Mouse (Mus musculus) spleen, postnatal 10 days (tissue): Measurements from ENCODE around the gene Gm49378.

Experiments used
- DNase-seq, 2 experiments: peaks; one replicate each; pipeline ENCODE4 v3.0.0; 2021 to 2022; ENCODE audit warnings: low spot score in 2 of 2

Gm49378 gene

DNA sequence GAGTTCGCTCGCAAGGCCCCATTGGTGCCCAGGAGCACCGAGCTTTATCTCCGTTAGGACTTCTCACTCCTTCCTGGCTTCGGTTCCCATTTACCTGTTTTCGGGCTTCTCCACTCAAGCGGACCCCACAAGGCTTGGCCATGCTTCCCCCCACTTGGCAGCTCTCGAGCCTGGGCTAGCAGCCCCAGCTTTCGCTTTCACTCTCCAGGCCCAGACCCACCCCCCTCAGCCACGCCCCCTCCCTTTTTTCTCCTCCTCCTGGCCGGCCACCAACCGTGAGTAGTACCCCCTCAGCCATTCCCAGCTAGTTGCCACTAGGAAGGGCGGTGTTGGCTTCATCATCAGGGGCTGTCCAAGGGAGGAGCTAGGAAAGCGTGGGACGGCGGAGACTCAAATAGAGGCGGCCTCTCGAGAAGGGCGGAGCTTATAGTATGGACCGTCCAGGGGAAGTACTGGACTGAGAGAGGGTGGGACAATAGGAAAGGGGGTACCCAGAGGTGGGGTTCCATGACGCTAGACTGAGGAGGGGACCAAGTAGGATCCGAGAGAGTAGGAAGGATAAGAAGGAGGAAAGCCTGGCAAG is 46.9 kb downstream of the Gm49378 start, which contains the start of gene Psme2:
Psme2 (minus strand) TSS at position 366 of the 583 bp plus-strand sequence.
- peak in 1 of 2 experiments; percentile 84 for DNase-seq

DNA sequence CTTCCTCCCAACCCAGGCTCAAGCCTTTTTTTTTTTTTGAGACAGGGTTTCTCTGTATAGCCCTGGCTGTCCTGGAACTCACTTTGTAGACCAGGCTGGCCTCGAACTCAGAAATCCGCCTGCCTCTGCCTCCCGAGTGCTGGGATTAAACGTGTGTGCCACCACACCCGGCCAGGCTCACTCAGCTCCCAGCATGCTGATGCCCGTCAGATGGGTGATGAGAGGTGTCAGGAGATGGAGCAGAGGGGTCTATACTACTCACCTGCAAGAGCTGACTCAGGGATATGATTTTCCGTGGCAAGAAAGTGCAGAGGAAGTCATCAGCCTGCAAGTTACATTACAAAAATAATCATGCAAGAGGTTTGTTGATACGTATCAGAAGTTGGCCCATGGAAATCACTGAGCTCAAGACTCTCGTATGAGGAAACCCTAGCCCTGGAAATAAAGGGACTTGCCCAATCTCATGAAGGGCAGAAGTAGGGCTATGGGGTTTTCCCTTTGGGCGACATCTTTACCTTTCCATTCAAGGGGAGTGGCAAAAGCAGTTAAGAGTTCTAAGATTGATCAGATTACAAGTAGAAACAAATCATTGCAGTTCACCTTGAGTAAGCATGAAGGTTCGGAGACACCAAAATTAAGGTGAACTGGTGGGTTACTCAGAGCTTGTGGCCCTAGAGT is 47.8 kb downstream of the Gm49378 start:
- no peak for DNase-seq

DNA sequence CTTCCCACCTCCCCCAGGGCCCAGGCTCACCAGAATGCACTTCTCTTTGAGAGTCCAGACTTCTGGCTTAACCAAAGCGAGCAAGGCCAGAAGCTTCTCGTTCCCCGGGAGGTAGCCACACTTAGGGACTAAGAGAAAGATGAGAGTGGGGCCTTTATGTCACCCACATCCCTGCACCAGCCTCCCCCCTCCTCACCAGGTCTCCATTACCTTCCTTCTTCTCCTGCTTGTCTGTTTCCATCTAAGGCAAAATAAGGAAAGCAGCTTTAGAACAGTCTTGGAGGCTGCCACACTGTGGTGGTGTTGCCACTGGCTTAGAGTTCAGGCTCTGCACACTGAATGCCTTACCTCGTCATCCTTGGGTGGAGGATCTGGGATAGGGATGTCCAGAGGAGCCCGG is 48.4 kb downstream of the Gm49378 start:
- DNase-seq, result no peak

DNA sequence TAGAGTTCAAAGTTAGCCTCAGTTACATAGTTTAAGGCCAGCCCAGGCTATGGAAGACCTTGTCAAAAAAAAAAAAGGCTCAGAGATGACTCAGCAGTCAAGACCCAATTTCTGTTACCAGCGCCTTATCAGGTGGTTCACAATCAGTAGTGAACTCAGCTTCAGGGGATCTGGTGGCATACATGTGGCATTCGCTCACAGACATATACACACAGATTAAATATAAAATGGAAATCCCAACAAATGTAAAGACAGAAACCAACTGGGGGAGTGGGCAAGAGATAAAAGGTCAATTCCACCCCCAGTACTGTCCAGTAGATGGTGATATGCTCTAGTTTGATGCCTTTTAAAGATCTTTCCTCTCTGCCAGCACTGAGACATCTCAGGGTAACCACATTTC is 51.5 kb downstream of the Gm49378 start:
- no peak for DNase-seq

DNA sequence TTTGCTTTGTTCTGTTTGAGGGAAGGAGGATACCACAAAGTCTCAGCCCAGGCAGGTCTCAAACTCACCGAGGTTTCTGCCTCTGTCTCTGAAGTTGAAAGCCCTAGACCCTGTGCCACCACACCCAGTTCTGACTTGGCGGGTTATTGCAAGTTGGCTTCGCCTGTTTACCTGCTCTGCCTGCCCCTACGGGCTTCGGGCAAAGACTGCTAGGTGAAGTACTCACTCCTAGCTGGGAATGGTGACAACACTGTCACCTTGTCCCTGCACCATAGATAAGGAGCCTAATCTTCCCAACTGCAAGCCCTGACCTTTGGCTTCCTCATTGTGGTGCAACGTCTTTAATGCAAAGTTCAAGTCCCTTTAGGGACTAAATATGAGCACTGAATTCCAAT is 52.1 kb downstream of the Gm49378 start:
- DNase-seq, result peak; percentile 42 to 45

DNA sequence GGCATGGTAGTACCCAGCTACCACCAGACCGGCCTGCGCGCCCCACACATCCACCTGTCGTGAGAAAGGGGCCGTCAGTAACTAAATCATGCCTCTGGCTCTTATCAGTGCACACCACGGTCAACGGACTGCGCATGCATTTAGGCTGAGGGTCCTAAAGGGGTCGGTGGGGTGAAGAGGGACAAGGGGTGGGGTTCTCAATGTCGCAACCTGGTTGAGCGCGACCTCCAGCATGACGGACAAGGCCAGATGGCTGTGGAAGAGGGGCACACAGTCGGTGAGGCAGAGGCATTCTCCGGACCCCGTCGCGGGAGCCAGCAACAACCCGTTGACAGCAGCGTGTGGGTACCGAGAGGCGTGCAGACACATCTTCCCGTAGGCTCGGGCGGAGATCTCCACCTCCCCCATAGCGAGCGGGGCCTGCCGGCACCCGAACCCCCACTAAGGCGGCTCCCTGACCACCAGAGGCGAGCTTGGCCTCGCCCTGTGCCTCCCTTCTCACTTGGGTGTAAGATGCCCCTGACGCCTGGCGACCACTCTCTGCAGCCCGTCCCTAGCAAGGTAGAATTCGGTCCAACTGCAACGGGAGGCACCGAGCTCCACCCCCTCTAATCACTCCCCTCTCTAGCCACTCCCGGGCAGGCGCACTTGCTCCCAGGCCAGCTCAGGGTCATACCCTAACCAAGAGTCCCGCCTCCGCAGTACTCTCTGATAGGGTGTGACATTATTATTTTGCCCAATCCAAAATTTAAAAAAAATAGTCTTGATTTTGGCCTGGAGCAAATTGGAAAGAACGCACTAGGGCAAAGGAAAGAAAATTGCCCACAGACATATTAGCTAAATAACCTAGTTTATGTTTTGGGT is 52.8 kb downstream of the Gm49378 start, which contains the start of gene Emc9:
Emc9 (minus strand) TSS at position 601 of the 864 bp plus-strand sequence.
- DNase-seq, result peak; percentile 77 to 86

DNA sequence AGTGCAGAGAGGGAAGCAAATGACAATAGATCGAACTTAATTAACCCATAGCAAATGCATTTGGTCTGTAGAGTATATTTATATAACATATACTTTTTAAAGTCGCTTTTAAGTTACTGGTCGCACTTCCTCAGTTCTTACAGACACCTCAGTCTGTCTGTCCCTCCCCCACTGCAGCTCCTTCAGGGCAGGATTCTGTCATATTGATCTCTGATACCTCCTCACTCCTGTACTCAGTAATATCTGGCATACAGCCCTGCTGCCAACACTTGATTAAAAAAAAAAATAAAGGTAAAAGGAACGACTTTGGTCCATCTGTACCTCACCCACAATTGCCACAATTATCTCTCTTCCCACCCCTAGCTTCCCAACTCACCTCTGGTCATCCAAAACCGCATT is 53.4 kb downstream of the Gm49378 start:
- no peak for DNase-seq

DNA sequence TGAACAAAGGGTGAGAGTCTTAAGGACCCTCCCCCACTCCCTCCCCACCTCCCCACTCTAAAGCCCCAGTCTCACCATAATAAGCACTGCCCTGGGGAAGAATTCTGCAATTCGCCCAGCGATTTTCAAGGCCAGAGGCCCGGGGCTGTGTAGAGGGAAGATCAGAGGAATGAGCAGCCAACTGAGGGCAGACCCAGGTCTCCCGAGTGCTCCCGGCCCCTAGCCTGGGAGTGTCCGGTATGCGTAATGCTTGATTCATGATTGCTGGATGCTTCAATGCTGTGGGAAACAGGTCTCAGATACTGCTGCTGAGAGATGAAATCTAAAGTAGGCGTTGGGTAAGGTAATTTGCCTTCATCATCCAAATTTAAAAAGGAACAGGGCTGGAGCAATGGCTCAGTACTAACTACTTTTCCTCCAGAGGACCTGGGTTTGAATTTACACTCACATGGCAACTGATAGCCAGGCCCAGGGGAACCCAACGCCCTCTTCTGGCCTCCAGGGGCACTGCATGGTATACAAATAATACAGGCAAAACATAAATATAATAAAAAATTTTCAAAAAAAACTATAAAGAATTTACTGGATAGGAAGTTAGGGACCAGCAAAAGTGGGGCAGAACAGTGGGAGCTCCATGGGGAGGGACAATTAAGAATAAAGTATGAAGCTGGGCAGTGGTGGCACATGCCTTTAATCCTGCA is 55.6 kb downstream of the Gm49378 start:
- peak in 1 of 2 experiments; percentile 55 for DNase-seq

DNA sequence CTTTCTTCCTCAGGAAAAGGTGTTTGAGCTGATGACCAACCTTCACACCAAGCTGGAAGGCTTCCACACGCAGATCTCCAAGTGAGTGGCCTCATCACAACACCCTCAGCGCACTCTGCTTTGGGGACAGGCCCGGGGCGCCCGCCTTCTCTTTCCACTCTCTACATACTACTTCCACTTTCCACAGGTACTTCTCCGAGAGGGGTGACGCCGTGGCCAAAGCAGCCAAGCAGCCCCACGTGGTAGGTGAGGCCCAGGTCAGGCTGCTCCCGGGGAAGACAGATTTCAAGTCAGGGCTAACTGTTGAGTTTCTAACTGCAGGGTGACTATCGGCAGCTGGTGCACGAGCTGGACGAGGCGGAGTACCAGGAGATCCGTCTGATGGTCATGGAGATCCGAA is 57.0 kb downstream of the Gm49378 start:
- no peak for DNase-seq

DNA sequence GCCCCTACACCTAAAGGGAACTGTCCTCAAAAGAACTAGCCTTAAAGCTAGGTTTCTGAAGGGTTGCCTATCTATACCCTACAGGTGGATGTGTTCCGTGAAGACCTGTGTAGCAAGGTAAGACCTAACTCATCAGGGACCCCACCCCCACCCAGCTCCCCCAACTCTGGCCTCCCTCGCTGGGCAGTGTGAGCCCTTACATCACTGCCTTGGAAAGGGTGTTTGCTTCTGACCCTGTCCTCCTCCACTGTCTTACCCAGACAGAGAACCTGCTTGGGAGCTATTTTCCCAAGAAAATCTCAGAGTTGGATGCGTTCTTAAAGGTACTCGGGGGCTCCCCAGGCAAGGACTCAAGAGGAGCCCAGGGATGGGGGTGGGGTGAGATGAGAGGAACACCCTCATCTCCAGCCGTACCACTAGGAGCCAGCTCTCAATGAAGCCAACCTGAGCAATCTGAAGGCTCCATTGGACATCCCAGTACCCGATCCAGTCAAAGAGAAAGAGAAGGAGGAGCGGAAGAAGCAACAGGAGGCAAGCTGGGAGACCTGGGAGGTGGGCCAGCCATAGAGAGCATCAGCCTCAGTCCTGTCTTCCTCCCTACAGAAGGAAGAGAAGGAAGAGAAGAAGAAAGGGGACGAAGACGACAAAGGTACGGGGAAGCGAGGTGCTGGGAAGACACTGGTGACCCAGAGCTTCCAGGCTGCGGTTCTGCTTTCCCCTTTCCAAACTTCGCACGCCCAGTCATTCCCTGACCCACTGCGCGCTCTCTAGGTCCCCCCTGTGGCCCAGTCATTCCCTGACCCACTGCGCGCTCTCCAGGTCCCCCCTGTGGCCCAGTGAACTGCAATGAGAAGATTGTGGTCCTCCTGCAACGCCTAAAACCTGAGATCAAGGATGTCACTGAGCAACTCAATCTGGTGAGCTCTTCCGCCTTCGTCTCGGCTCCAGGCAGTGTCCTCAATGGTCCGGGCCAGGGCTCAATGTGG is 57.9 kb downstream of the Gm49378 start:
- no peak for DNase-seq
